Mouse (Mus musculus) limb, embryonic 14.5 days (tissue): Measurements from ENCODE around the gene Csad. TPM values are rescaled to one million over a fixed set of nuclear protein-coding genes. Genes with fewer than 3 reads are reported as not detected.
A peak's percentile ranks its signal among the peaks of the same experiment; 100 is the strongest.

Experiments
- ATAC-seq: fragments of 200-750 bp; cut with Nextera tagmentation; 2 replicates; pipeline ENCODE4 v1.8.0; 2017; ENCODE audit warnings: low read depth, moderate number of reproducible peaks, moderate TSS enrichment; ENCODE audit not compliant: low FRiP score
- DNase-seq: peaks from one replicate; pipeline ENCODE4 v3.0.0-alpha.2; 2015; ENCODE audit warnings: low spot score
- H3K27ac ChIP-seq: fragments of 300-500 bp; sonication (generic); replicated peaks from 2 replicates; pipeline ENCODE4 v1.5.1; 2014; ENCODE audit warnings: low read depth, mild to moderate bottlenecking, low read length, moderate library complexity, mixed read lengths
- H3K27me3 ChIP-seq: fragments of 300-500 bp; sonication (generic); 2 replicates; pipeline ENCODE4 v1.6.1; 2014; ENCODE audit warnings: low read length, mixed read lengths; ENCODE audit not compliant: control insufficient read depth, insufficient read depth
- H3K36me3 ChIP-seq: fragments of 300-500 bp; sonication (generic); 2 replicates; pipeline ENCODE4 v1.6.1; 2014; ENCODE audit warnings: mild to moderate bottlenecking, low read length, moderate library complexity, mixed read lengths; ENCODE audit not compliant: control insufficient read depth, insufficient read depth
- H3K4me1 ChIP-seq: fragments of 300-500 bp; sonication (generic); 2 replicates; pipeline ENCODE4 v1.6.1; 2014; ENCODE audit warnings: antibody characterized with exemption, low read length, mixed read lengths; ENCODE audit not compliant: control insufficient read depth, insufficient read depth
- H3K4me2 ChIP-seq: fragments of 300-500 bp; sonication (generic); replicated peaks from 2 replicates; pipeline ENCODE4 v1.6.1; 2014; ENCODE audit warnings: low read depth, mild to moderate bottlenecking, low read length, moderate library complexity; ENCODE audit not compliant: severe bottlenecking
- H3K4me3 ChIP-seq: fragments of 300-500 bp; sonication (generic); replicated peaks from 2 replicates; pipeline ENCODE4 v1.5.1; 2014; ENCODE audit warnings: low read length
- H3K9ac ChIP-seq: fragments of 300-500 bp; sonication (generic); 2 replicates; pipeline ENCODE4 v1.6.1; 2014; ENCODE audit warnings: mild to moderate bottlenecking, low read depth, low read length, moderate library complexity; ENCODE audit not compliant: severe bottlenecking
- H3K9me3 ChIP-seq: fragments of 300-500 bp; sonication (generic); 2 replicates; pipeline ENCODE4 v1.6.1; 2016; ENCODE audit warnings: low read length; ENCODE audit not compliant: control insufficient read depth
- POLR2A ChIP-seq: fragments of 200-500 bp; IDR thresholded peaks from 2 replicates; pipeline ENCODE4 v1.8.0; 2012; ENCODE audit warnings: inconsistent platforms, mild to moderate bottlenecking, moderate library complexity, borderline replicate concordance; ENCODE audit not compliant: insufficient read depth, insufficient read length; ENCODE audit errors: extremely low read depth
- WGBS: fragments of 180-500 bp; shearing (Covaris S2); extraction: QIAGEN DNeasy Blood & Tissue Kit; methylation state at CpG from one replicate; pipeline ENCODE4 v1.1.7; 2014; 5-methylcytosine and 5-hydroxymethylcytosine counted together
- polyA plus RNA-seq, 2 experiments: library from polyadenylated mRNA; depleted of rRNA in 1 of 2; stranded (reverse) in 1 of 2; unstranded in 1 of 2; fragments of >200 nt; fragmentation: Nextera tagmentation in 1 of 2; extraction: Ambion mirVana in 1 of 2; gene quantifications; 2 replicates each; pipeline versions ENCODE4 v1.2.1 to v1.2.3; 2012 to 2014

The Csad gene
- 112 and 130 TPM in 2 replicates for polyA plus RNA-seq (2012; rRNA removed)
- polyA plus RNA-seq (2014; fragmentation: Nextera tagmentation; extraction: Ambion mirVana): 66.1 and 75.3 TPM in 2 replicates

GRCm38 (mm10) chr15:102204674-102205505 lies at the start of gene Csad:
Gene Csad (minus strand): TSS chr15:102204724.
- ATAC-seq (no peak), DNase-seq (no peak)
- Histone ChIP-seq H3K4me1 (peaks cover 23% of the 10 kb centered on the region), H3K27me3 (no peaks in the 10 kb centered on the region), H3K9ac (peak within 1 kb of the TSS; percentile 95), H3K4me2 (peak within 1 kb of the TSS; percentile 75), H3K9me3 (no peaks in the 10 kb centered on the region), H3K4me3 (peak within 1 kb of the TSS; percentile 80), H3K36me3 (peaks cover 51% of the 10 kb centered on the region), H3K27ac (peak within 1 kb of the TSS; percentile 100)
- WGBS: 54% methylated on average over 19 of the region's 19 CpGs
- TF ChIP-seq POLR2A: no peak

GRCm38 (mm10) chr15:102250521-102250920 lies 46.0 kb upstream of the Csad start:
- WGBS: 55% methylated on average over 5 of the region's 5 CpGs
- H3K27ac ChIP-seq: peak overlapping the region; percentile 95
- H3K4me1 ChIP-seq: peaks cover 61% of the 10 kb centered on the region
- DNase-seq (no peak), ATAC-seq (no peak)
- no peaks in the 10 kb centered on the region for H3K27me3 ChIP-seq
- H3K36me3 ChIP-seq: peaks cover 40% of the 10 kb centered on the region
- H3K4me2 ChIP-seq: peak overlapping the region; percentile 94
- H3K9ac ChIP-seq: no peak overlapping the region
- no peak for TF ChIP-seq POLR2A
- peak overlapping the region; percentile 60 for H3K4me3 ChIP-seq
- no peaks in the 10 kb centered on the region for H3K9me3 ChIP-seq

GRCm38 (mm10) chr15:102249967-102250366 lies 45.4 kb upstream of the Csad start:
- no peaks in the 10 kb centered on the region for H3K9me3 ChIP-seq
- H3K36me3 ChIP-seq: peaks cover 40% of the 10 kb centered on the region
- peak overlapping the region; percentile 60 for H3K4me3 ChIP-seq
- peak overlapping the region; percentile 18 for H3K9ac ChIP-seq
- ATAC-seq (no peak), DNase-seq (no peak)
- H3K27me3 ChIP-seq: no peaks in the 10 kb centered on the region
- WGBS: 24% methylated on average over 9 of the region's 9 CpGs
- peaks cover 65% of the 10 kb centered on the region for H3K4me1 ChIP-seq
- TF ChIP-seq POLR2A: no peak
- H3K27ac ChIP-seq: peak overlapping the region; percentile 95
- peak overlapping the region; percentile 94 for H3K4me2 ChIP-seq

GRCm38 (mm10) chr15:102249251-102249691 lies 44.7 kb upstream of the Csad start:
- peak overlapping the region; percentile 94 for H3K4me2 ChIP-seq

GRCm38 (mm10) chr15:102248812-102249191 lies 44.3 kb upstream of the Csad start:
- Histone ChIP-seq H3K27ac (peak overlapping the region; percentile 95), H3K4me2 (peak overlapping the region; percentile 94), H3K36me3 (peaks cover 35% of the 10 kb centered on the region), H3K9ac (peak overlapping the region; percentile 18; the same call in 1 of the 2 replicates), H3K27me3 (no peaks in the 10 kb centered on the region), H3K9me3 (no peaks in the 10 kb centered on the region), H3K4me3 (peak overlapping the region; percentile 60), H3K4me1 (peaks cover 66% of the 10 kb centered on the region)
- DNase-seq (peak; percentile 63), ATAC-seq (0 out of 2 replicates have a peak, but pooled peaks have one; percentile 0)
- WGBS: 0% methylated on average over 1 of the region's 3 CpGs
- TF ChIP-seq POLR2A: no peak

More at GRCm38 (mm10) chr15:102249251-102249691, 44.7 kb upstream of the Csad start:
- TF ChIP-seq POLR2A: no peak
- DNase-seq (peak; percentile 74), ATAC-seq (no peak)
- Histone ChIP-seq H3K4me1 (peaks cover 66% of the 10 kb centered on the region), H3K36me3 (peaks cover 39% of the 10 kb centered on the region), H3K27me3 (no peaks in the 10 kb centered on the region), H3K27ac (peak overlapping the region; percentile 95), H3K4me3 (peak overlapping the region; percentile 60), H3K9me3 (no peaks in the 10 kb centered on the region), H3K9ac (peak overlapping the region; percentile 18)
- 2% methylated on average over 12 of the region's 13 CpGs for WGBS
